Comparison of ENCODE assay signal across 9 mouse cellular contexts in the genomic region with DNA sequence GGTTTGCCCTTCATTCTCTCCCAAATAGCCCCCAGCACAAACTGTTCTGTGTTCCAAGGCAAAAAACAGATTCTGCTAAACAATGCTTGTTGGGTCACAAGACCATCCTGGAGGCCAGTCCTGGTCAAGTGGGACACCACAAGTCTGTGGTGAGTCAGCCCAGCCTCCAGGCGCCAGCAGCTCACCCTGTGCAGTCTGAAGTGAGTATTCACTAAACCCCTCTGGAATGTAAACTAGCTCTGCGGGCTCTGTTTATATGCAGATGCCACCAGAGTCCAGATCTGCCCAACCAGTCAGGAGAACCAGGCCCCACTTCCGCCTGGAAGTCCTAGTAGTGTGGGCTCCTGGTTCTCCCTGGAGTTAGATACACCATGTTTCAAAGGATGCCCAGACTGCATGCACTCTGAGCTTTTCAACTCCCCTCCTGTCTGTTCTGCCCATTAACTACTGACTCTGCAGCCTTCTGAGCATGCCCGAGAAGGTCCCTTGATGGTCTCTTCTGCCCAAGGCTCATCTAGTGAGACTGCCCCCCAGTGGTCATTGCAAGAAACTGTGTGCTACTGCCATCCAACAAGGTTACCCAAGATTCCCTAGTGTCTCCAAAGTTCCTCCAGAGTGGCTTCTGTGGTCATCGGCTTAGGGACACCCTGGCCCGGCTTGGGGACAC. TPM values are rescaled to one million over a fixed set of nuclear protein-coding genes. Genes with fewer than 3 reads are reported as not detected.
DNase-seq lines count a peak whose midpoint lies in the region; ATAC-seq and TF ChIP-seq lines count a peak whose summit lies in the region.
"Had no signal": no experiment of that assay in that cellular context is flagged by ENCODE, and none has a peak within 500 bp of the region (broad histone marks: within the 10 kb centered on the region; RNA-seq: fewer than 3 reads in every experiment).

No protein-coding gene starts in this region.

- H3K36me3 ChIP-seq in hindbrain, embryonic 10.5 days: peaks cover 16% of the 10 kb centered on the region
- 0 out of 2 replicates have a peak, but pooled peaks cover 5% of the 10 kb centered on the region for H3K36me3 ChIP-seq in hindbrain, embryonic 12.5 days
- H3K36me3 ChIP-seq in heart, embryonic 16.5 days (ENCODE audit: control insufficient read depth, insufficient read depth): no peaks in the 10 kb centered on the region
- H3K36me3 ChIP-seq in small intestine, adult 2 months (ENCODE audit: control insufficient read depth, insufficient read depth, low read length): peaks cover 4% of the 10 kb centered on the region; the same call in 1 of the 2 replicates

- TF ChIP-seq CTCF in small intestine, adult 2 months (IDR thresholded peaks at IDR 0.05; ENCODE audit: extremely low read depth, insufficient read length, insufficient replicate concordance, low read depth, low read length): peak; percentile 81; the same call in 1 of the 2 replicates

- TF ChIP-seq POLR2A in small intestine, adult 2 months (IDR thresholded peaks at IDR 0.05; ENCODE audit: low read depth, low read length): no peak

- H3K4me3 ChIP-seq in hindbrain, embryonic 10.5 days: no peak overlapping the region
- no peak overlapping the region for H3K4me3 ChIP-seq in hindbrain, embryonic 12.5 days
- no peak overlapping the region for H3K4me3 ChIP-seq in heart, embryonic 16.5 days (ENCODE audit: low read length)
- no peak overlapping the region for H3K4me3 ChIP-seq in small intestine, adult 2 months (ENCODE audit: low read depth, low read length)
- H3K4me3 ChIP-seq: neural tube, embryonic 12.5 days had no signal

- no peaks in the 10 kb centered on the region for H3K27me3 ChIP-seq in hindbrain, embryonic 10.5 days (ENCODE audit: insufficient read depth, poor library complexity, severe bottlenecking)
- H3K27me3 ChIP-seq in hindbrain, embryonic 12.5 days: no peaks in the 10 kb centered on the region
- H3K27me3 ChIP-seq in heart, embryonic 16.5 days (ENCODE audit: control insufficient read depth, insufficient read depth, low read length): no peaks in the 10 kb centered on the region
- no peaks in the 10 kb centered on the region for H3K27me3 ChIP-seq in small intestine, adult 2 months (ENCODE audit: control insufficient read depth, insufficient read depth, low read length)
- H3K27me3 ChIP-seq: neural tube, embryonic 12.5 days had no signal

- ATAC-seq in hindbrain, embryonic 12.5 days (ENCODE audit: low FRiP score): no peak
- ATAC-seq in heart, embryonic 16.5 days (replicated peaks; ENCODE audit: extremely low read depth, insufficient read depth, low FRiP score): peak; percentile 35; the same call in 1 of the 2 replicates

- H3K4me2 ChIP-seq in hindbrain, embryonic 12.5 days (replicated peaks): no peak overlapping the region
- H3K4me2 ChIP-seq in heart, embryonic 16.5 days (ENCODE audit: low read depth, low read length): no peak overlapping the region
- H3K4me2 ChIP-seq: neural tube, embryonic 12.5 days had no signal

- peaks cover 47% of the 10 kb centered on the region for H3K4me1 ChIP-seq in hindbrain, embryonic 10.5 days (replicated peaks)
- H3K4me1 ChIP-seq in hindbrain, embryonic 12.5 days: peaks cover 28% of the 10 kb centered on the region
- H3K4me1 ChIP-seq in heart, embryonic 16.5 days (ENCODE audit: control insufficient read depth, insufficient read depth, low read length): peaks cover 53% of the 10 kb centered on the region
- peaks cover 26% of the 10 kb centered on the region for H3K4me1 ChIP-seq in small intestine, adult 2 months (ENCODE audit: control insufficient read depth, insufficient read depth, insufficient read length, low read length)

- no peak overlapping the region for H3K27ac ChIP-seq in hindbrain, embryonic 10.5 days
- no peak overlapping the region for H3K27ac ChIP-seq in hindbrain, embryonic 12.5 days
- H3K27ac ChIP-seq in heart, embryonic 16.5 days (ENCODE audit: low read length): peak overlapping the region; percentile 59
- H3K27ac ChIP-seq in small intestine, adult 2 months (ENCODE audit: insufficient read depth, low read depth, low read length): peak overlapping the region; percentile 61
- H3K27ac ChIP-seq: neural tube, embryonic 12.5 days had no signal

- H3K9me3 ChIP-seq in hindbrain, embryonic 10.5 days: no peaks in the 10 kb centered on the region
- no peaks in the 10 kb centered on the region for H3K9me3 ChIP-seq in hindbrain, embryonic 12.5 days (replicated peaks)
- no peaks in the 10 kb centered on the region for H3K9me3 ChIP-seq in heart, embryonic 16.5 days (replicated peaks; ENCODE audit: control insufficient read depth, low read length)
- H3K9me3 ChIP-seq: neural tube, embryonic 12.5 days had no signal

- 51% methylated on average over 6 of the region's 6 CpGs for WGBS in hindbrain, embryonic 10.5 days
- 42% methylated on average over 6 of the region's 6 CpGs for WGBS in hindbrain, embryonic 12.5 days
- WGBS in heart, embryonic 16.5 days: 40% methylated on average over 6 of the region's 6 CpGs
- 63% methylated on average over 6 of the region's 6 CpGs for WGBS in small intestine, adult 2 months

- peak; percentile 47 for DNase-seq in hindbrain, embryonic 10.5 days (ENCODE audit: low spot score)
- DNase-seq in adrenal gland, adult 18-20 months (ENCODE audit: low spot score in 2 of 2): peak; percentile 52 to 58
- DNase-seq in embryo, embryonic 11 days: peak; percentile 80
- DNase-seq in kidney, postnatal 36 days: peak; percentile 72 to 81
- peak; percentile 80 for DNase-seq in lung, postnatal 14 days

- H3K9ac ChIP-seq in hindbrain, embryonic 12.5 days: no peak overlapping the region
- H3K9ac ChIP-seq in heart, embryonic 16.5 days (ENCODE audit: low read length): no peak overlapping the region
- H3K9ac ChIP-seq: neural tube, embryonic 12.5 days had no signal

RNA-seq across cellular contexts. Expression of a gene that starts 39.9 kb away (rescaled TPM):
- 331 and 370 TPM in 2 replicates for polyA plus RNA-seq in hindbrain, embryonic 10.5 days (2016; fragmentation: Nextera tagmentation; extraction: Ambion mirVana)
- polyA plus RNA-seq in hindbrain, embryonic 12.5 days (2016; fragmentation: Nextera tagmentation; extraction: Ambion mirVana): 335 and 369 TPM in 2 replicates
- total RNA-seq in adrenal gland, adult 18-20 months (2021): 100 to 1,000 TPM; 351 to 362 TPM
- 382 and 385 TPM in 2 replicates for polyA plus RNA-seq in heart, embryonic 16.5 days (2015; fragmentation: Nextera tagmentation; extraction: Ambion mirVana)
- 159 and 390 TPM in 2 replicates for polyA plus RNA-seq in small intestine, adult 2 months (2012; rRNA removed)

Comparison
In these comparisons a context has a peak if more than half of its experiments do, and no peak if none do; other contexts are left out.
1. H3K27ac ChIP-seq: peak in heart, embryonic 16.5 days (single experiment) and small intestine, adult 2 months (single experiment); none in hindbrain, embryonic 10.5 days (single experiment) and hindbrain, embryonic 12.5 days (single experiment).
2. Peak in every context shown above with its lines, with median percentiles within 50 percentile points of each other: DNase-seq.